Mouse (Mus musculus) neural tube, embryonic 13.5 days (tissue): ENCODE results near the gene Col6a5. TPM values are rescaled to one million over a fixed set of nuclear protein-coding genes. Genes with fewer than 3 reads are reported as not detected.

Experiments
- ATAC-seq: fragments of 200-750 bp; cut with Nextera tagmentation; 2 replicates; pipeline ENCODE4 v1.8.0; 2017; ENCODE audit warnings: low read depth, mild to moderate bottlenecking, moderate TSS enrichment, moderate library complexity
- H3K27ac ChIP-seq: fragments of 300-500 bp; sonication (generic); replicated peaks from 2 replicates; pipeline ENCODE4 v1.5.1; 2015; ENCODE audit warnings: moderate library complexity, mild to moderate bottlenecking, inconsistent platforms
- H3K27me3 ChIP-seq: fragments of 300-500 bp; sonication (generic); 2 replicates; pipeline ENCODE4 v1.6.1; 2015; ENCODE audit warnings: mild to moderate bottlenecking, inconsistent platforms
- H3K36me3 ChIP-seq: fragments of 300-500 bp; sonication (generic); 2 replicates; pipeline ENCODE4 v1.6.1; 2015; ENCODE audit warnings: mild to moderate bottlenecking, inconsistent platforms
- H3K4me1 ChIP-seq: fragments of 300-500 bp; sonication (generic); replicated peaks from 2 replicates; pipeline ENCODE4 v1.6.1; 2015; ENCODE audit warnings: inconsistent platforms
- H3K4me2 ChIP-seq: fragments of 300-500 bp; sonication (generic); 2 replicates; pipeline ENCODE4 v1.6.1; 2015; ENCODE audit warnings: inconsistent platforms, mild to moderate bottlenecking, moderate library complexity
- H3K4me3 ChIP-seq: fragments of 300-500 bp; sonication (generic); 2 replicates; pipeline ENCODE4 v1.5.1; 2015; ENCODE audit warnings: mild to moderate bottlenecking, inconsistent platforms
- H3K9ac ChIP-seq: fragments of 300-500 bp; sonication (generic); 2 replicates; pipeline ENCODE4 v1.6.1; 2015; ENCODE audit warnings: moderate library complexity, mild to moderate bottlenecking, inconsistent platforms
- H3K9me3 ChIP-seq: fragments of 300-500 bp; sonication (generic); 2 replicates; pipeline ENCODE4 v1.6.1; 2016; ENCODE audit warnings: inconsistent platforms
- WGBS: fragments of 180-500 bp; shearing (Covaris S2); methylation state at CpG from one replicate; pipeline ENCODE4 v1.1.7; 2015; 5-methylcytosine and 5-hydroxymethylcytosine counted together
- polyA plus RNA-seq: library from polyadenylated mRNA; unstranded; fragments of >200 nt; fragmentation: Nextera tagmentation; extraction: Ambion mirVana; gene quantifications from 2 replicates; pipeline ENCODE4 v1.2.1, GENCODE M21; 2015

Gene Col6a5
- polyA plus RNA-seq, 1 experiment from 2014 or later: 0.03 TPM

DNA sequence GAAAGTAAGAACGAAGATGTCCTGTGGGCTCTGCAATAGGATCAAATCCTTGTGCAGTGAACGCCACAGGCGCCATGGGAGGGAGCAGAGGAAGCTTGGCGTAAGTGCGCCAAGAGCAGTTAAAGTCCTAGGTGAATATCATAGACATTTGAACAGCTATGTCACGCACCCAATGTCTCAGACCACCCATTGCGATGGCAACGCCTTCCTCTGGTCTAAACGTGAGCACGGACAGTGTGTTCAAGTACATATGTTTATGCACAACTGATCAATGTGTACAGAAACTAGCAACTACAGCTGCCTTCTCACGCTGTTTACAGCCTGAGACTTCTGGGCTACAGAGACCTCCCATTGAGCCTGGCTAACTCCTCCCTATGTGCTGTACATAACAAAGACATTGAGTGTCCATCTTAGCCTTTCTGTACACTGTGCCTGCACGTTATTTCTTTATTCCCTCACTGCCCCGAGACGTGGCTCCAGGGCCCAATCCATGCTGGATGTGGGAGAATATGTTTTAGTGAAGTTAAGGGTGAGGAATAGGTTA, 11.0 kb upstream of the Col6a5 start:
- no peak for ATAC-seq
- Histone ChIP-seq H3K9me3 (no peaks in the 10 kb centered on the region), H3K4me1 (no peaks in the 10 kb centered on the region), H3K4me3 (no peak overlapping the region), H3K36me3 (no peaks in the 10 kb centered on the region), H3K27me3 (peaks cover 7% of the 10 kb centered on the region), H3K27ac (no peak overlapping the region), H3K9ac (no peak overlapping the region), H3K4me2 (no peak overlapping the region)
- 92% methylated on average over 14 of the region's 14 CpGs for WGBS

DNA sequence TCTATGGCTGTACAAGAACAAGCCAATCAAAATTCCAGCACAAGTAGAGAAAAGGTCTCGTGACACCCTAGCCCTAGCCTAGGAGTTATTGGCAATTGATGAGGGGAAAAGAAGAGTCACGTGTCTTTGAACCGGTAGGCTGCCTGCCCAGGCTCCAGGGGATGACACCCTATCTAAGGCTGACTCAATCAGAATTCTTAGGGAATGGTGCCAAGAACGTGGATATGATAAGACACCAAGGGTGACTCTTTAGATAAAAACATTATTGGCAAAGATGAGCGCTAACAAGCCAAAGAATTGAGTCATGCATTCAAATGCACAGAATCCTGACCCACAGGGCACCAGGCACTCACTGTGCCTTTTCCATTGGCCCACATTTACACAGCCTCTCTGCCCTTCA, 10.5 kb upstream of the Col6a5 start:
- H3K4me1 ChIP-seq: no peaks in the 10 kb centered on the region
- no peak overlapping the region for H3K4me3 ChIP-seq
- WGBS: 87% methylated on average over 5 of the region's 5 CpGs
- no peak overlapping the region for H3K4me2 ChIP-seq
- H3K36me3 ChIP-seq: no peaks in the 10 kb centered on the region
- peaks cover 2% of the 10 kb centered on the region for H3K27me3 ChIP-seq
- no peaks in the 10 kb centered on the region for H3K9me3 ChIP-seq
- ATAC-seq: no peak
- no peak overlapping the region for H3K27ac ChIP-seq
- H3K9ac ChIP-seq: no peak overlapping the region

DNA sequence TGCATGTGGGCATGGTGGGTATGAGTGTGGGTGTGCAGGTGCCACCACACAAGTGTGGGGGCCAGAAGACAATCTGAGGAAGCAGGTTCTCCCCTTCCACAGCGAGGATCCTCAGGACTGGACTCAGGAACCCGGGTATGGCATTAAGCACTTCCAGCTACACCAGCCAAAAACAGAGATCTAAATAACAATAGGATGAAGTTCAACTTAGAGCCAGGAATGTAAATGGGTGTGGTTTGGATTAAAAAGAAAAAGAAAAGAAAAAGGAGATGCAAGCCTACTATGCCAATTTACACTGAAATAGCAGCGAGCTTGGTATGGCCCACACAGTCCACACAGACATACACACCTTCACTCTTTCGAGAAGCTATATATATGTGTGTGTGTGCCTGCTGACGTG, 7.5 kb upstream of the Col6a5 start:
- WGBS: 79% methylated on average over 5 of the region's 5 CpGs
- H3K27me3 ChIP-seq: no peaks in the 10 kb centered on the region; the same call in 1 of the 2 replicates
- no peak overlapping the region for H3K9ac ChIP-seq
- H3K4me1 ChIP-seq: no peaks in the 10 kb centered on the region
- no peak overlapping the region for H3K4me3 ChIP-seq
- no peaks in the 10 kb centered on the region for H3K36me3 ChIP-seq
- no peak for ATAC-seq
- H3K27ac ChIP-seq: no peak overlapping the region
- no peak overlapping the region for H3K4me2 ChIP-seq
- H3K9me3 ChIP-seq: no peaks in the 10 kb centered on the region

DNA sequence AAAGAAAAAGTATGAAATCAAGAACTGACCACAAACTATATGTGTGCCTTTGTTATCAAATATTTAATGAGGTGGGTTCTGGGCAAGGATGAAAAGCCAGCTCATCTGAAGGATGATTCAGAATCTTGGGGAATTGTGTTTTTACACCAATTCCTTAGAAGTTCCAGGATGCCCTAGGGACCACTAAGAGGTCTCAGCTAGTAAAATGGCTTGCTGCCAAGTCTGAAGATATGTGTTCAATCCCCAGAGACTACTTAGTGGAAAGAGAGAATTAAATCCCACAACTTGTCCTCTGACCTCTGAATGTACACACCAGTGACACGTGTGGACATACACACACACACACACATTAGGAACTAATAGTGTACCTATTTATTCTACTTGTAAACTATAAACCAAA, 1.3 kb downstream of the Col6a5 start:
- H3K4me3 ChIP-seq: no peak overlapping the region
- H3K36me3 ChIP-seq: no peaks in the 10 kb centered on the region
- no peaks in the 10 kb centered on the region for H3K9me3 ChIP-seq
- ATAC-seq: no peak
- H3K27ac ChIP-seq: no peak overlapping the region
- H3K4me2 ChIP-seq: no peak overlapping the region
- H3K27me3 ChIP-seq: peaks cover 9% of the 10 kb centered on the region
- no peak overlapping the region for H3K9ac ChIP-seq
- H3K4me1 ChIP-seq: 0 out of 2 replicates have a peak, but pooled peaks cover 5% of the 10 kb centered on the region
- WGBS: 61% methylated on average over 1 of the region's 1 CpGs

DNA sequence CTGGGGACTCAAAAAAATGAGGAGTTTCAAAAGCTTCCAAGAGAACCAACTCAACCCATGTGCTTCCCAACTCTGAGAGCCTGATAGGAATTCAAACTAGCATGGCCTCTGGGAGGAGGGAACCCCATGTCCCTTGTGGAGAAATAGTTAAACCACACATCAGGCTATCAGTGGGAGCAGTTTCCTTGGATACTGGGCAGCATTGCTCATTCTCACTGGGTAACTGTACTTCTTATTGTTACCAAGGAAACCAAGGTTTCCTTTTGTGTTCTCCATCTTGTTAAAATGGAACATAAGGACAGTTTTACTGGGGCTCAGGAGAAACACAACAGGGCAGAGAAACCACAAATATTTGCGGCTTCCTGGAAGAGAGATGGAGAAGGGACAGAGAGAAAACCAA, 10.7 kb downstream of the Col6a5 start:
- no peak; the same call in 1 of the 2 replicates for ATAC-seq
- H3K36me3 ChIP-seq: no peaks in the 10 kb centered on the region
- H3K4me1 ChIP-seq: 0 out of 2 replicates have a peak, but pooled peaks cover 6% of the 10 kb centered on the region
- H3K27ac ChIP-seq: no peak overlapping the region
- 77% methylated on average over 1 of the region's 1 CpGs for WGBS
- no peak overlapping the region for H3K4me3 ChIP-seq
- H3K9me3 ChIP-seq: no peaks in the 10 kb centered on the region
- H3K4me2 ChIP-seq: no peak overlapping the region
- no peak overlapping the region for H3K9ac ChIP-seq
- no peaks in the 10 kb centered on the region for H3K27me3 ChIP-seq

DNA sequence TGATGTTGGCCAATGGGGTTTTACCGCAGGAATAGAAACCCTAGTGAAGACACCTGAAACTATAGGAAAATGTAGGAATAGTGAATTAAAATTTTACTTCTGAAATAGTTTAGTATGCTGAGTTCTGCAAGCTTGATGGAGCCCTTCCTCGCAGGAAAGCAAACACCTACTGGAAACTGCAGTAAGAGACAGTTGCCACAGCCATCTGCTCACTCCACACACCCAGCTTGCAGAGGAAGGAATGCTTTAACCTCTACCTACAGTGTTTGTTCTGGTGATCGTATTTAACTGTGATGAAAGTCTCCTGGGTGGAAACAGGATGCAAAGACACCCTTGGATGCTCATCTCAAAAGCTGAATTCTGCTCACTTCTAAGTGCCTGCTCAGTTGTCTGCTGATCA, 12.9 kb downstream of the Col6a5 start:
- Histone ChIP-seq H3K4me2 (no peak overlapping the region), H3K4me3 (no peak overlapping the region), H3K9me3 (no peaks in the 10 kb centered on the region), H3K27me3 (no peaks in the 10 kb centered on the region), H3K36me3 (no peaks in the 10 kb centered on the region), H3K4me1 (0 out of 2 replicates have a peak, but pooled peaks cover 6% of the 10 kb centered on the region), H3K27ac (no peak overlapping the region), H3K9ac (no peak overlapping the region)
- no peak for ATAC-seq
- WGBS: 83% methylated on average over 3 of the region's 3 CpGs

DNA sequence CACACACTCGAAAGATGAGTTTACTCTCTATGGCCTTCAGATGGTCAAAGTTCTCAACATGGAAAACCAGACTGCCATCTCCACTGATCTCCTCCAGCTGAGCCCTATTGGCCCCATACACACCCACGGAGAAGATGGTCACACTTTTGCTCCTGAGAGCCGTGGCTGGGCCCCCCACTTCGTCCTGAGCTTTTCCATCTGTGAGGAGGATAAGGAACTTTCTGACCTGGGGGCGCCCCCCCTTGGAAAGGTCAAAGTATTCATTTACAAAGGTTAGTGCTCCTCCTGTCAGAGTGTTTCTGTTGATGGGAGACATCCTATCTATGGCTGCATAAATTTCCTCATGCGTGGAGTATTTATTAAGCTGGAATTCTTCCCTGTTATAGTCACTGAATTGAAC, 26.6 kb downstream of the Col6a5 start:
- H3K9ac ChIP-seq: no peak overlapping the region
- H3K4me1 ChIP-seq: no peaks in the 10 kb centered on the region
- H3K4me3 ChIP-seq: no peak overlapping the region
- no peak overlapping the region for H3K4me2 ChIP-seq
- no peak overlapping the region for H3K27ac ChIP-seq
- H3K36me3 ChIP-seq: no peaks in the 10 kb centered on the region
- no peaks in the 10 kb centered on the region for H3K9me3 ChIP-seq
- ATAC-seq: no peak
- 80% methylated on average over 6 of the region's 6 CpGs for WGBS
- H3K27me3 ChIP-seq: no peaks in the 10 kb centered on the region

DNA sequence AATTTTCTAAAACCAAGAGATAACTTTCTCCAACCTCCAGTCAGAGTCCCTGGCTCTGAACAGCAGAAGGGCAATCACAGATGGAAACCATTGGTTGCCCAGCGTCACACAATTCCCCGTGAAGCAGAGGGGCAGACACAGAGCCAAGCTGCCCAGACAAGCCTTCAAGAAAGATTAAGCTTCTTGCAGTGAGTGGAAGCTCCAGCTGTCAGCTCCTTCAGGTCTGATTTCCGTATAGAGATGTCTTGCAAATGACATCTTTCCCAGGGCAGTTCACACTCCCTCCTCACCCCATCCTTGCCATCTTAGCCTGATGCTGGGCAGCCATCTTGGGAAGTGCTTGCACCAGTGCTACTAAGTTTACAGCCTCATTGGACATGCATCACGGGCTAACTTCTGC, 31.2 kb downstream of the Col6a5 start:
- no peak for ATAC-seq
- H3K9ac ChIP-seq: no peak overlapping the region
- H3K9me3 ChIP-seq: no peaks in the 10 kb centered on the region
- 78% methylated on average over 4 of the region's 4 CpGs for WGBS
- H3K36me3 ChIP-seq: no peaks in the 10 kb centered on the region
- no peak overlapping the region for H3K4me2 ChIP-seq
- H3K4me3 ChIP-seq: no peak overlapping the region
- no peak overlapping the region for H3K27ac ChIP-seq
- H3K27me3 ChIP-seq: no peaks in the 10 kb centered on the region
- no peaks in the 10 kb centered on the region for H3K4me1 ChIP-seq

DNA sequence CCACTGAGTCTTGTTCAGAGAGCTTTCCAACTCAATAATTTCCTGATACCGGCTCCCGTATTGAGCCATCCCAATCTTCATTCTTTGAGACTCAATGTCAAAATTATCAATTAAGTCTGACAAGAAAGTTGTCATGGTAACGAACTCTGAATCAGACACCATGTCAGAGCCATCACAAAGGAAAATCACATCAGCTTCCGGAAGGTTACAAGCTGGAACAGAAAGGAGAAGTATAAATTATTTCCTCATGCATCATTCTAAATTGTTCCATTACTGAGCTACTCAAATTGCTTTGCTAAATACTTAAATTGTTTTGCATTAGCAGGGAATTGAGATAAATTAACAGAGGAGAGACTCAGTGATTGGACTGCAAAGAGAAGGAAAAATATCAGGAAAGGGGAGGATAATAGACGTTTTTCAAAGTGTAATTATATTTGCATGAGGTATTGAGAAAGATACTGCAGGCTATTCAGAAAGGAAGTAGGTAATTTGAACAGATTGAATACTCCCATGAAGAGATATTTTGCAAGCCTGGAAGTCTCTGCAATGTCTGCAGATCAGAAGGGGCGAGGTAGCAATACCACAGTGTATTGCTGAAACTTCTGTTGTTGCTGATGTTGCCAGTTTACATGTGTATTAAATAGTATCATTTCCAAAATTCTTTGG, 31.9 kb downstream of the Col6a5 start:
- ATAC-seq: no peak
- Histone ChIP-seq H3K4me1 (no peaks in the 10 kb centered on the region), H3K9me3 (no peaks in the 10 kb centered on the region), H3K27me3 (no peaks in the 10 kb centered on the region), H3K4me2 (no peak overlapping the region), H3K27ac (no peak overlapping the region), H3K36me3 (no peaks in the 10 kb centered on the region), H3K4me3 (no peak overlapping the region), H3K9ac (no peak overlapping the region)
- WGBS: 64% methylated on average over 6 of the region's 6 CpGs

DNA sequence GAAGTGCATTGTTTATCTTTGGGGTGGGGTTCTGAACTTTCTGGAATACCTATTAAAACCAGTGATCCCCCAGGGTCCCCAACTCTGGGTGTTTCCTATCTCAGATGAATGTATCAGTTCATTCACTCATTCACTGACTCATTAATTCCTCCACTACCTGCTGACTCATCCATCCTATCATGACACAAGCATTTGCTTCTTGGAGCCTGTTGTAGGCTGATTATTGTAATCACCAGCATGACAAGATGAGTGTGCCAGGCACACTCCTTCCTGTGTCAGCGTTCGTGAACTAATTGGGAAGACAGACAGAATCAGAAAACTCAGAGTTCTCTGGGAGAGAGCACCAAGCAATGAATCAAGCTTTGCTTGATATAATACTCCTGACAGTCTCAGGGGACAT, 36.8 kb downstream of the Col6a5 start:
- H3K27ac ChIP-seq: no peak overlapping the region
- H3K36me3 ChIP-seq: no peaks in the 10 kb centered on the region
- H3K4me3 ChIP-seq: no peak overlapping the region
- no peaks in the 10 kb centered on the region for H3K4me1 ChIP-seq
- H3K27me3 ChIP-seq: no peaks in the 10 kb centered on the region
- no peaks in the 10 kb centered on the region for H3K9me3 ChIP-seq
- H3K4me2 ChIP-seq: no peak overlapping the region
- ATAC-seq: no peak
- no peak overlapping the region for H3K9ac ChIP-seq
- 86% methylated on average over 2 of the region's 2 CpGs for WGBS

DNA sequence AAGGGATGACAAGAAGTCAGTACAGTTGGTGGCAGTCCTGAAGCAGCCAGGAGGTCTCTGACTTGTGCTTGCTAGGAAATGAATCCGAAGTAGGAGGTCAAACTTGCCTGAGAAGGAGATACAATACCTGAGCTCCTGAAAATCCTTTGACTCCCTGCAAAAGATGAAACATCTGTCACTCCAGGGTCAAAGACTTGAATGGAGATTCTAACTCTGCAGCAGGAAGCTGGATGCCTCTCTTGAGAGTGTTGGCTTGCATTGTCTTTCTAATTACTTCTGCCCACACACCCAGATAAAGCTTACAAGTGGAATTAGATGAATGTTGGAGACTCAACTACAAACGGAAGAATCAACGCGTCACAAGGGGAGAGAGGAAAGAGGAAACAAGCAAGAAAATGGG, 45.3 kb downstream of the Col6a5 start:
- Histone ChIP-seq H3K4me1 (no peaks in the 10 kb centered on the region), H3K4me3 (no peak overlapping the region), H3K4me2 (no peak overlapping the region), H3K27me3 (no peaks in the 10 kb centered on the region), H3K9ac (no peak overlapping the region), H3K27ac (no peak overlapping the region), H3K36me3 (no peaks in the 10 kb centered on the region), H3K9me3 (0 out of 2 replicates have a peak, but pooled peaks cover 4% of the 10 kb centered on the region)
- ATAC-seq: no peak
- 42% methylated on average over 4 of the region's 4 CpGs for WGBS

DNA sequence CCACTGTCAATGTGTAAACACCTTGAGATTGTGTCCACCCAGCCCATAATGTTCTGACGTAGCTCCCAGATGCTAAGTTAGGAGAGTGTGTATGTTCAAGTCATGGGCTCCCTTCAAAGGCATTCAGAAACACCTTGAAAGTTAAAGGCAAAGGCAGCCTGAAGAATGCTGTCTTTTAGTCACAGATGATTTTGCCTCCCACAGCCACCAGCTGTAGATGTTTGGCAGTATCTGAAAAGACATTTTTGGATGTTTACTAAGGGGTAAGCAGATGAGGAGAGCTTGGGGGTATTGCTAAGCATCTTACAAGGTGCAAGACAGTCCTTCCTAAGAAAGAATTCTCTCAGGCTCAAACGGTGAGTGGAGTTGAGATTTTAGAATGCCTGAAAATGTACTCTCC, 50.3 kb downstream of the Col6a5 start:
- no peak overlapping the region for H3K9ac ChIP-seq
- no peaks in the 10 kb centered on the region for H3K27me3 ChIP-seq
- H3K4me3 ChIP-seq: no peak overlapping the region
- H3K36me3 ChIP-seq: no peaks in the 10 kb centered on the region
- ATAC-seq: no peak
- H3K4me2 ChIP-seq: no peak overlapping the region
- no peaks in the 10 kb centered on the region for H3K4me1 ChIP-seq
- H3K9me3 ChIP-seq: 0 out of 2 replicates have a peak, but pooled peaks cover 8% of the 10 kb centered on the region
- H3K27ac ChIP-seq: no peak overlapping the region
- WGBS: 89% methylated on average over 2 of the region's 2 CpGs

DNA sequence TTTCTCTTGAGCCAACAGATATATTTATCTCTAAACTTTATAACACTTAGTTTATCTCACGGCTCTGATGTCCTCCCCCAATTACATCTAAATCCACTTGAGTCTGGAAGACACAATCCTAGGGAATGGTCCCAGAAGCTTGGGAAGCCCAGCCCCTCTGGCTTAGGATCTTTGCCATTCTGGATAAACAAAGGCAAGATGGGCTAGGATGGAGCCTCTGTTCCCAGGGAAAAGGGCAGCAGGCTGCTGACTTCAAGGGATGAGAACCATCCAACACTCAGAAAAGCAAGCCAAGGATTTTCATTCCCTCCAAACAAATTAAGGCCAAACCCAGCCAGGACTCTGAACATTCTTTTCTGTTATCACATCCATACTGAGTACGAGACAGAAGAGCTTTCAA, 51.1 kb downstream of the Col6a5 start:
- H3K4me1 ChIP-seq: no peaks in the 10 kb centered on the region
- no peak overlapping the region for H3K4me3 ChIP-seq
- no peaks in the 10 kb centered on the region for H3K27me3 ChIP-seq
- no peak overlapping the region for H3K4me2 ChIP-seq
- H3K9ac ChIP-seq: no peak overlapping the region
- no peaks in the 10 kb centered on the region for H3K36me3 ChIP-seq
- 83% methylated on average over 2 of the region's 2 CpGs for WGBS
- 0 out of 2 replicates have a peak, but pooled peaks cover 8% of the 10 kb centered on the region for H3K9me3 ChIP-seq
- H3K27ac ChIP-seq: no peak overlapping the region
- no peak for ATAC-seq
